Mouse (Mus musculus): Measurements from ENCODE around the gene Cep72. TPM values are rescaled to one million over a fixed set of nuclear protein-coding genes. Genes with fewer than 3 reads are reported as not detected.
"Not testable (repeated sequence)": the region's sequence is repeated elsewhere in the genome, so short reads cannot be mapped to it uniquely, and the experiment has no call there.

Gene Cep72
- polyA plus RNA-seq, 1 experiment from 2014 or later, result 10.7 TPM

DNA sequence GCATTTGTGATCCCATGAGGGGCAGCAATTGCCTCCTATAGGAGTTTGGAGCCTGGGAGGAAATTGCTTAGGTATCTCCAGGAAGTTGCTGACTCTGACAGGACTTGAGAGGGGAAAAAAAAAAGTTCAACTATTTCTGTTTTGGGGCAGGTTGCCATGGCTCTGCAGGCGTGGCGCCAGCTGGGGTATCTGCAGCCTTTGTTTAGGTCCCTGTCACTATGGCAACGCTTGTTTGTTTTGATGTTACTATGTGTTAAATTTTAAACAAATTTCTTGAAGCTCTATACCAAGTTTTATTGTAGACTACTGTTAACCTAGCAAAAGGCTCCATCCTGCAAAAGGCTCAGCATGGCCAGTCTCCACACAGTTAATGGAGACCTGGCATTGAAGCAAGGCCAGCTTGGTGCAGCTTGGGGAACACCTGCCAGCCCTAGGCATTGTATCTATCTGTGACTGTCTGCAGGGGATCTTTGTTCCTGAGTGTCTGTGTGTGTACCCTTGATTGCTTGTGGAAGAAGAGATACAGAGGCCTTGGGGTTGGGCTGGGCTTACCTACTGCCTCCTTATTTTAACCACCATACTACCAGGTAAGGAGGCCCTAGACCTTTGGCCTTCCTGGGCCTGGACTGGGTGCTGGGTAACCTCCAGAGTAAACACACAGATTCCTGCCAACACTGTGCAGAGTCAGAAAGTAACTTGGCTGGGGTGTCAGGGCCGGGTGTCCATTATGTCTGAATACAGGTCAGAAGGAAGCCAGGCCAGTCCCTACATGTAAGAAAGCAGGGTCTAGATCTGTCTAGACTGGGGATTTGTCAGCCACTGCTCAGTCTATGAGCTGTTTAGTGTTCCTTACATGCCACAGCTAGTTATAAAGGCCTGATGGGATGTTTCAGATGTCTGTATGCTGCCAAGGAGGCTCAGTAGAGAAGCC is 36.7 kb downstream of the Cep72 start:
- DNase-seq (ENCODE audit: low spot score), result no peak
- H3K4me3 ChIP-seq (ENCODE audit: low read depth, low read length), result no peak overlapping the region
- H3K4me2 ChIP-seq (ENCODE audit: low read depth, low read length), result no peak overlapping the region
- no peaks in the 10 kb centered on the region for H3K27me3 ChIP-seq (replicated peaks; ENCODE audit: control insufficient read depth, insufficient read depth, low read length)
- H3K36me3 ChIP-seq (ENCODE audit: control insufficient read depth, insufficient read depth, low read length), result no peaks in the 10 kb centered on the region
- H3K27ac ChIP-seq (replicated peaks; ENCODE audit: low read depth, low read length), result no peak overlapping the region
- peak; percentile 61 for ATAC-seq (ENCODE audit: low read depth)
- no peak overlapping the region for H3K9ac ChIP-seq (ENCODE audit: low read depth, low read length)
- no peaks in the 10 kb centered on the region for H3K9me3 ChIP-seq (ENCODE audit: control insufficient read depth, low read length)
- WGBS, result 69% methylated on average over 4 of the region's 4 CpGs
- no peaks in the 10 kb centered on the region for H3K4me1 ChIP-seq (ENCODE audit: control insufficient read depth, insufficient read depth, low read length)

DNA sequence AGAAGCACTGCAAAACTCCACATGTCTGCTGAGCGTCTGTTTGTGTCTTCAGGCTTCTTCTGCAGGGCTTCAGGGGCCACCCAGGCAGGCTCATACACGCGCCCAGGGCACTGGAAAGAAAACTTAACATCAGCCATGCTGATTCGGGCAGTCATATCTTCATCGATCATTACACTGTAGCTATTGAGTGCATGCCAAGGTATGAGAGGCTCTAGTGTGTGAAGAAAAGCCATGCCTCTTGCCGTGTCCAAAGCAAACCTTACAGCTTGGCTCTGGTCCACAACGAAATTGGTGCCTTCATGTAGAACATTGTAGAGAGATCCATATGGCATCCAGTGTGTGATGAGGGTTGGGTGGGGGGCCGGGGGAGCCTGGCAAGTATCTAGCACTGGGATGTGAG is 43.1 kb downstream of the Cep72 start:
- WGBS, result 79% methylated on average over 8 of the region's 8 CpGs
- ATAC-seq (ENCODE audit: low read depth), result peak; percentile 39; the same call in 1 of the 2 replicates
- H3K4me1 ChIP-seq (ENCODE audit: control insufficient read depth, insufficient read depth, low read length), result not testable (repeated sequence)

DNA sequence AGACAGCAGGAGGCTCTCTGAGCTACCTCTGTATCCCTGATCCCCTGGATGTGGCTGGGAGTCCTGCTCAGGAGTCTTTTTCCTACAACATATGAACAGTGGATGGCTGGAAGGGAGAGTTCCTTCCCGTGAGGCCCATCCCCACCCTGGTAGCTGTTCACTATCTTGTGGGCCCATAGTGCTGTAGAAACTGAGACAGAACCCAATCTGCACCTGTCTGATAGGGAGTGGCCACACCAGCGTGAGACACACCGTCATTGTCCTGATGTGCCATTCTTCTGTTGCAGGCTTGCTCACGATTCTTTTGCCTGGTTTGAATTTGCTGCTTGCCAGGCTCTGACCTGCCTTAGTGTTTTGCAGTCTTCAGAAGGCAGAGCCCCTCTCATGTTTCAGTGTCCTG is 44.7 kb downstream of the Cep72 start:
- ATAC-seq (ENCODE audit: low read depth) (no peak), DNase-seq (ENCODE audit: low spot score) (no peak)
- no peaks in the 10 kb centered on the region; the same call in 1 of the 2 replicates for H3K4me1 ChIP-seq (ENCODE audit: control insufficient read depth, insufficient read depth, low read length)
- H3K9me3 ChIP-seq (ENCODE audit: control insufficient read depth, low read length), result no peaks in the 10 kb centered on the region
- no peak overlapping the region for H3K4me3 ChIP-seq (ENCODE audit: low read depth, low read length)
- no peaks in the 10 kb centered on the region for H3K36me3 ChIP-seq (ENCODE audit: control insufficient read depth, insufficient read depth, low read length)
- H3K4me2 ChIP-seq (ENCODE audit: low read depth, low read length), result no peak overlapping the region
- 75% methylated on average over 4 of the region's 4 CpGs for WGBS
- H3K9ac ChIP-seq (ENCODE audit: low read depth, low read length), result no peak overlapping the region
- no peaks in the 10 kb centered on the region for H3K27me3 ChIP-seq (replicated peaks; ENCODE audit: control insufficient read depth, insufficient read depth, low read length)
- no peak overlapping the region for H3K27ac ChIP-seq (replicated peaks; ENCODE audit: low read depth, low read length)

More for the DNA sequence above, 43.1 kb downstream of the Cep72 start:
- not testable (repeated sequence) for H3K27me3 ChIP-seq (replicated peaks; ENCODE audit: control insufficient read depth, insufficient read depth, low read length); H3K27ac ChIP-seq (replicated peaks; ENCODE audit: low read depth, low read length); H3K36me3 ChIP-seq (ENCODE audit: control insufficient read depth, insufficient read depth, low read length); H3K9me3 ChIP-seq (ENCODE audit: control insufficient read depth, low read length); H3K4me3 ChIP-seq (ENCODE audit: low read depth, low read length); H3K4me2 ChIP-seq (ENCODE audit: low read depth, low read length); H3K9ac ChIP-seq (ENCODE audit: low read depth, low read length)
- peak; percentile 64 for DNase-seq (ENCODE audit: low spot score)

DNA sequence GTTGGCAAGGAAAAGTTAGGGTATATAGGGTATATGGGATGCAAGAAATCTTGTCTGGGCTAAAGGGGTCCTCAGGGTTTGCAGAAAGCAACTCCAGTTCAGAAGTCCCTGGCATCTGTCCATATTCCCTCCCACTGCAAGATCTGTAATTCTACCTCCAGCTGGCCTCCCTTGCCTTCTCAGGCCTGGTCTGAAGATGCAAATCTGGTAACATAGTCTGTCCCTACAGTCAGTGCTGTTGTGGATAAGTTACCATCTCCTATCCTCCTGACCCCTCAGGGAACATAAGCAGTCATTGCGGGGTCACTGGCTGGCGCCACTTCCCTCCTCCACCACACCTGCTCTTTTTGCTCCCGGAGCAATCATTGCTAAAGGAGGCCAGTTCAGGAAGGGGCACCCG is 46.2 kb downstream of the Cep72 start:
- 0 out of 2 replicates have a peak, but pooled peaks have one; percentile 27 for ATAC-seq (ENCODE audit: low read depth)
- H3K4me3 ChIP-seq (ENCODE audit: low read depth, low read length), result no peak overlapping the region
- H3K4me2 ChIP-seq (ENCODE audit: low read depth, low read length), result no peak overlapping the region
- H3K9ac ChIP-seq (ENCODE audit: low read depth, low read length), result no peak overlapping the region
- H3K4me1 ChIP-seq (ENCODE audit: control insufficient read depth, insufficient read depth, low read length), result no peaks in the 10 kb centered on the region; the same call in 1 of the 2 replicates
- DNase-seq (ENCODE audit: low spot score), result peak; percentile 45
- H3K36me3 ChIP-seq (ENCODE audit: control insufficient read depth, insufficient read depth, low read length), result no peaks in the 10 kb centered on the region
- H3K9me3 ChIP-seq (ENCODE audit: control insufficient read depth, low read length), result no peaks in the 10 kb centered on the region
- H3K27me3 ChIP-seq (replicated peaks; ENCODE audit: control insufficient read depth, insufficient read depth, low read length), result peaks cover 6% of the 10 kb centered on the region; the same call in 1 of the 2 replicates
- WGBS, result 59% methylated on average over 4 of the region's 4 CpGs
- no peak overlapping the region for H3K27ac ChIP-seq (replicated peaks; ENCODE audit: low read depth, low read length)

GRCm38 (mm10) chr13:74010678-74011077 is 51.4 kb downstream of the Cep72 start:
- 20% methylated on average over 3 of the region's 3 CpGs for WGBS
- H3K27ac ChIP-seq (replicated peaks; ENCODE audit: low read depth, low read length), result no peak overlapping the region
- H3K4me3 ChIP-seq (ENCODE audit: low read depth, low read length), result peak overlapping the region; percentile 54
- H3K4me1 ChIP-seq (ENCODE audit: control insufficient read depth, insufficient read depth, low read length), result peaks cover 11% of the 10 kb centered on the region; the same call in 1 of the 2 replicates
- no peaks in the 10 kb centered on the region for H3K36me3 ChIP-seq (ENCODE audit: control insufficient read depth, insufficient read depth, low read length)
- H3K9ac ChIP-seq (ENCODE audit: low read depth, low read length), result peak overlapping the region; percentile 54; the same call in 1 of the 2 replicates
- no peaks in the 10 kb centered on the region for H3K9me3 ChIP-seq (ENCODE audit: control insufficient read depth, low read length)
- no peak for ATAC-seq (ENCODE audit: low read depth)
- no peak for DNase-seq (ENCODE audit: low spot score)
- H3K27me3 ChIP-seq (replicated peaks; ENCODE audit: control insufficient read depth, insufficient read depth, low read length), result peaks cover 20% of the 10 kb centered on the region
- peak overlapping the region; percentile 99 for H3K4me2 ChIP-seq (ENCODE audit: low read depth, low read length)

- Histone ChIP-seq H3K4me2 (ENCODE audit: low read depth, low read length) (peak overlapping the region; percentile 99), H3K9ac (ENCODE audit: low read depth, low read length) (peak overlapping the region; percentile 54), H3K36me3 (ENCODE audit: control insufficient read depth, insufficient read depth, low read length) (no peaks in the 10 kb centered on the region), H3K9me3 (ENCODE audit: control insufficient read depth, low read length) (no peaks in the 10 kb centered on the region), H3K4me1 (ENCODE audit: control insufficient read depth, insufficient read depth, low read length) (peaks cover 11% of the 10 kb centered on the region; the same call in 1 of the 2 replicates), H3K27me3 (replicated peaks; ENCODE audit: control insufficient read depth, insufficient read depth, low read length) (peaks cover 20% of the 10 kb centered on the region), H3K27ac (replicated peaks; ENCODE audit: low read depth, low read length) (no peak overlapping the region), H3K4me3 (ENCODE audit: low read depth, low read length) (peak overlapping the region; percentile 54)
- peak; percentile 81 for DNase-seq (ENCODE audit: low spot score)
- ATAC-seq (ENCODE audit: low read depth), result no peak; the same call in 1 of the 2 replicates
- under 1% methylated on average over 51 of the region's 55 CpGs for WGBS
Observed at GRCm38 (mm10) chr13:74009791-74010614, 52.1 kb downstream of the Cep72 start.

DNA sequence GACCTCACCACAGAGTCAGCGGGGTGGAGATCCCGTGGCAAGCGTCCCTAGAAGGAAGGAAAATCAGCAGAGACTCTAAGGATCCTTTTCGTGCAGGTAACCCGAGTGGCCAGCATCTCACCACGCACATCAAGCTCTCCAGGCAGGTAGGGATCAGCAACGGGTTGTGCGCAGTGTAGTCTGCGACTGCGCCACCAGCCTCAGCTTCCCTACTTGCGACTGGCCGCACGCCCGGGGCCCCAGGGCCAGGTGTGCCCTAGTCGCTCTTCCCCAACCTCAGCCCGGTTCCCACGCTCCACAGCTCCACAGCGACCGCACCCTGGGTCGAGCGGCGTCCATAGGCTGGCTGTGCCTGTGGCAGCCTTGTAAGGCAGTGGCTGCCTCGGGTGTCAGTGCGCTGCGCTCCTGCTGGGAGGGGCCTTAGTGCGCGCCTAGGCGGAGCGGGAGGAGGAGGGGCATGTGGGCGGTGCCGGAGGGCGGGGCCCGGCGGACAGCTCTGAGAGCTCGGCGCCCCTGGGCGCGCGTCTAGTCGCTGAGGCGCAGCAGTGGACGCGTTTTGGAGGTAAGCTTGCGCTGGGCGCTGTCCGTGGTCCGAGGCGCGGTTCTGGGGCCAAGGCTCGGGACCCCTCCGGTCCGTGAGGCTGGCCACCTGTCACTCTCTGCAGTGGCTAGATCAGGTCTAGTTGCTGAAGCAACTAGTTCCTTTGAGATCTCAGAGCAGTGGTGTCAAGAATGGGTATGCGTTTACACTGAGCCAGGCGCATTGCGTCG is 53.0 kb downstream of the Cep72 start, which contains the start of gene Tppp:
Gene Tppp (plus strand): TSS at position 460 of the 771 bp plus-strand sequence.
- Histone ChIP-seq H3K4me3 (ENCODE audit: low read depth, low read length) (peak within 1 kb of the TSS; percentile 54), H3K4me1 (ENCODE audit: control insufficient read depth, insufficient read depth, low read length) (peaks cover 11% of the 10 kb centered on the region; the same call in 1 of the 2 replicates), H3K27me3 (replicated peaks; ENCODE audit: control insufficient read depth, insufficient read depth, low read length) (peaks cover 20% of the 10 kb centered on the region), H3K4me2 (ENCODE audit: low read depth, low read length) (peak within 1 kb of the TSS; percentile 99), H3K9me3 (ENCODE audit: control insufficient read depth, low read length) (no peaks in the 10 kb centered on the region), H3K9ac (ENCODE audit: low read depth, low read length) (peak within 1 kb of the TSS; percentile 54), H3K36me3 (ENCODE audit: control insufficient read depth, insufficient read depth, low read length) (no peaks in the 10 kb centered on the region), H3K27ac (replicated peaks; ENCODE audit: low read depth, low read length) (no peak within 1 kb of the TSS)
- DNase-seq (ENCODE audit: low spot score) (peak; percentile 95), ATAC-seq (ENCODE audit: low read depth) (peak; percentile 97)
- under 1% methylated on average over 32 of the region's 56 CpGs for WGBS

DNA sequence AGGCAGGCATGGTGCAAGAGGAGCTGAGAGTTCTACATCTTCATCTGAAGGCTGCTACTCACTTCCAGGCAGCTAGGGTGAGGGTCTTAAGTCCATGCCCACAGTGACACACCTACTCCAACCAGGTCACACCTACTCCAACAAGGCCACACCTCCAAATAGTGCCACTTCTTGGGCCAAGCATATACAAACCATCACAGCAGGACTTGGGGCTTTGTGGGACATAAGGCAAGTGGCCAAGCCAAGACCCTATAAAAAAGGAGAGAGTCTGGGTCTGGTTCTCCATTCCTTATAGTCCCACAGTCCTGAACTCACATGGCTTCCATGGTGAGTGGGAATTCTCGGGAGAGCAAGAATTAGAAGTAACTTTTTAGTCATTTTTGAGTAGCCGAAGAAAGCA is 53.9 kb downstream of the Cep72 start:
- peaks cover 20% of the 10 kb centered on the region for H3K27me3 ChIP-seq (replicated peaks; ENCODE audit: control insufficient read depth, insufficient read depth, low read length)
- H3K9me3 ChIP-seq (ENCODE audit: control insufficient read depth, low read length); H3K4me2 ChIP-seq (ENCODE audit: low read depth, low read length); H3K36me3 ChIP-seq (ENCODE audit: control insufficient read depth, insufficient read depth, low read length); ATAC-seq (ENCODE audit: low read depth); DNase-seq (ENCODE audit: low spot score); H3K4me3 ChIP-seq (ENCODE audit: low read depth, low read length); H3K9ac ChIP-seq (ENCODE audit: low read depth, low read length); H3K27ac ChIP-seq (replicated peaks; ENCODE audit: low read depth, low read length): not testable (repeated sequence)
- WGBS, result 77% methylated on average over 2 of the region's 2 CpGs
- peaks cover 11% of the 10 kb centered on the region; the same call in 1 of the 2 replicates for H3K4me1 ChIP-seq (ENCODE audit: control insufficient read depth, insufficient read depth, low read length)
